Mouse (Mus musculus) layer of hippocampus, adult 2 months (tissue): ENCODE data around the gene Prkce. TPM values are rescaled to one million over a fixed set of nuclear protein-coding genes. Genes with fewer than 3 reads are reported as not detected.

Experiments used
- DNase-seq, 2 experiments: peaks; one replicate each; pipeline ENCODE4 v3.0.0; 2022; ENCODE audit warnings: low spot score in 2 of 2
- H3K27ac ChIP-seq: fragments of 200-600 bp; 2 replicates; pipeline ENCODE4 v1.8.1; 2022
- H3K4me3 ChIP-seq: fragments of 200-600 bp; 2 replicates; pipeline ENCODE4 v1.8.1; 2022; ENCODE audit warnings: mild to moderate bottlenecking
- CTCF ChIP-seq: fragments of 200-600 bp; conservative IDR thresholded peaks from 2 replicates; pipeline ENCODE4 v1.8.1; 2022; ENCODE audit warnings: antibody characterized with exemption, mild to moderate bottlenecking, moderate library complexity
- total RNA-seq, 2 experiments: library from RNA; stranded (reverse); gene quantifications; 2 replicates each; pipeline ENCODE4 v1.2.3; 2021

Gene Prkce
- total RNA-seq, 2 experiments from 2014 or later = 422 to 451 TPM

DNA sequence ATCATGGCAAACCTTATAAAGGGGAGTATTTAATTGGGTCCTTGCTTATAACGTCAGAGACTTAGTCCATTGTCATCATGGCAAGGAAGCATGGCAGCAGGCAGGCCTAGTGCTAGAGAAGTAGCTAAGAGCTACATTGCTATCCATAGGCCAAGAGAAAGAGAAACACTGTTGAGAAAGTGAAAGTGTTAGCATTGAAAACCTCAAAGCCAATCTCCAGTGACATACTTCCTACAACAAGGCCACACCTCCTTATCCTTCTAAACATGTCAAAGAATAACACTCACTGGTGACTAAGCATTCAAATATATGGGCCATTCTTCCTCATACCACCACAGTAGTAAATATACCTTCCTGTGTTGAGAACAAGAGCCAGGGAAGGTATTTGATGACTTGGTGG is 20.2 kb downstream of the Prkce start:
- H3K27ac ChIP-seq = no peak overlapping the region
- DNase-seq = no peak
- no peak overlapping the region for H3K4me3 ChIP-seq
- no peak for TF ChIP-seq CTCF

DNA sequence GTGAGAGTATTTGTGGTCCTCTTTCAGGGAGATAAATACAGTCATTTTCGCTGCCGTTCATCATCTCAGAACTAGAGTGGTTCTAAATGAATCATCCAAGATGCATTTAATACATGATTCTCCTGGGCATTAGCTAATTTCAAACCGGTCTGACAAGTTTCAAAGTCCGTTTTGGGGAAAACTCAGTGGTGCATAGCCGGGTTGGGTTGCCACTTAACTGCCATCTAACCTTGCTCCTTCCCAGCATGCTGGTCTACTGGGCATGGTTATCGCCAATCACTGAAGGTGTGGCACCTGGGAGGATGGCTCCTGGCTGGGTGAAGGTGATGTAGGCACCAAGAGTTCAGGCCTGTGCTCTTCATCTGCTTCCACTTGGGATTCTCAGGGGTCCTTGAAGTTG is 26.4 kb downstream of the Prkce start:
- no peak for TF ChIP-seq CTCF
- DNase-seq = no peak
- Histone ChIP-seq H3K4me3 (no peak overlapping the region), H3K27ac (no peak overlapping the region)

DNA sequence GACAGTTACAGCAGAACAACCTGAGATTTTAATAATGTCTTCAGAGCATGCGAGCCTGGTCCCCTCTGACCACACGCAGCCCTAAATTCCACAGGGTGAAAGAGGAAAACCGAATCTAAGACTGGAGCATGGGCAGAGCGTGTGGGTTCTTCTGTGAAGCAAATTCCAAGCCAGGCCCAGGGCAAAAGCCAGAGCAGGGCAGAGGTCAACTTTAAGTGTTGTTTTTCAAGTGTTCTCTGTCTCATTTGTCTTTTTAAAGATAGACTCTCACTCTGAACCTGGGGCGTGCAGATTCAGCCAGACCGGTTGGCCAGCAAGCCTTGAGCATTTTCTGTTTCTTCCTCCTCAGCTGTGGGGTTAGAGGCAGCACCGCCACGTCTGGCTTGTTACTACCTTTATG is 27.3 kb downstream of the Prkce start:
- Histone ChIP-seq H3K4me3 (no peak overlapping the region), H3K27ac (no peak overlapping the region)
- no peak for DNase-seq
- TF ChIP-seq CTCF = no peak

DNA sequence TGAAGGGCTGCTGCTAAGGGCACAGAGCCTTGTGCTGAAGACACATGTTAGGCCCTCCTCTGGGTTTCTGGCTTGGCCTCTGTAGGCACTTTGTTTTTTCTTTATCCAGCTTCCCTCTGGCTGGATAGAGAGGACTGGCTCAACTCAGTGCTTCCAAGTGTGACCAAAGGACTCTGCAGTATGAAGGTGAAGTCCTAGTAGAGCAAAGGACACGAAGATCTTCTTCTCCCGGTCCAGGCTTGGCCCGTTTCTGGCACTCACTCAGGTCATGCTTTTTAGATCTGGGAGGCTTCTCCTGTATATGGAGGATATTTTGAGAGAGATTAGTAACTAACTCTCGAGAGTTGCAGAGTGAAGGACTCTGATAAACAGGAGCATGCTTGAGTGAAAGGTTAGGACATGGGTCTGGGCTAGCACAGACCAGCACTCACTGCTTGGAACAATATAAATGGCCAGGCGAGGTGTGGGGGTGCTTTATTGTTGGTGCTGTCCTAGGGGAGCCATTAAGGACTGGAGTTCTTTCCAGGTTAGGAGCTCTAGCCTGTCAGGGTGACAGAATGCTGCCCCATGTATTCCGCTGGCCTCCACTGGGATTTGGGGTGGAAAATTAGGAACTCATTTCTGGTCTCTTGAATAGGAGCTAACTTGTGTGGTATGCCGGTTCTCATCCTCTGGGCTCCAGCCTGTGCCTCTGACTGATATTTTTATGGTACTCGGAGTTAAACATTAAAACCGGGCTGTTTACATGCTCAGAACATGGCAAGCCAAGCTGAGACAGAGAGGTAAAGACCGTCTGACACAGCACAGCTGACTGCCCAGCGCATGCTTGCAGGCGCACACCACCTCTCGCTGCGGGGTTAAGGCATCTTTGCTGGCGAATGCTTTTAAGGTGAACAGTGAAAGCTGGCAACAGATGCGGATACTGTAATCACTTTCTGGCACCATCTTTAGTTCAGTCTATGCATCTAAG is 31.2 kb downstream of the Prkce start:
- TF ChIP-seq CTCF = no peak
- Histone ChIP-seq H3K27ac (no peak overlapping the region), H3K4me3 (no peak overlapping the region)
- no peak for DNase-seq

DNA sequence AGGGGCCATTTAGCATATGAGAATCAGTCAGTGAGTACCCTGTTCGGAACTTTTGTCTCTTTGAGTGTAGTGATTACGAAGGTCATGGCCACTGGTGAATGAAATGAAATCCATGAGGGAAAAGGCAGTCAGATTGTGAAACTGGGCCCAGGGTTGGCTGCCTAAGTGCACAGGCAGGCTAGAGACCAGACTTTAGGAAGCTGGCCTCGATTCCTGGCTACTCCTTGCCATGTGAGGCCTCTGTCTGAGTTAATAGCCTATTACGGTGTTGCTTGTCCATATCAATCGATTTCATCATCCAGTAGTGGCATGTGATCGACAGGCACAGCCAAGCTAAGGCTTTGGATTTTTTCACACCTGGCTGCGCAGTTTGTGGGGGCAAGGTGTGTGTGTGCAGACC is 34.4 kb downstream of the Prkce start:
- H3K4me3 ChIP-seq = no peak overlapping the region
- DNase-seq = no peak

DNA sequence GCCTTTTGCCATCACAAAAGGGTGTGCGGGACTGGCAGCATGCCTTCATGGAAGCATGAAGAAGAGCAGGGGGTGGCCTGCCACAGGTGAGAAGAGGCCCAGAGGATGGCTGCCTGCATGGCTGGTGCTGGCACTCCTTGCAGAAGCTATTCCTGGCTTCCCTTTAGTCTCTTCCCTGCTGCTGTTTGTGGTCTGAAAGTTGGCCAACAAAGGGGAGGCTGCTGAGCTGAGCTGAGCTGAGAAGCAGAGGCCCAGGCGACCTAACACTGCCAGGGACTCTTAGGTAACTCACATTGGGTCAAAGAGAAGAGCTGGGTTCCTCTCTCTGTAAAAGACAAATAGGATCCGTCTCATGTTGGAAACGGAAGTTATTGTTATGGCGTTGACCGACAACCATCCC is 35.4 kb downstream of the Prkce start:
- no peak for DNase-seq
- Histone ChIP-seq H3K27ac (no peak overlapping the region), H3K4me3 (no peak overlapping the region)
- no peak for TF ChIP-seq CTCF

More for the DNA sequence above, 34.4 kb downstream of the Prkce start:
- no peak overlapping the region for H3K27ac ChIP-seq
- TF ChIP-seq CTCF = no peak

DNA sequence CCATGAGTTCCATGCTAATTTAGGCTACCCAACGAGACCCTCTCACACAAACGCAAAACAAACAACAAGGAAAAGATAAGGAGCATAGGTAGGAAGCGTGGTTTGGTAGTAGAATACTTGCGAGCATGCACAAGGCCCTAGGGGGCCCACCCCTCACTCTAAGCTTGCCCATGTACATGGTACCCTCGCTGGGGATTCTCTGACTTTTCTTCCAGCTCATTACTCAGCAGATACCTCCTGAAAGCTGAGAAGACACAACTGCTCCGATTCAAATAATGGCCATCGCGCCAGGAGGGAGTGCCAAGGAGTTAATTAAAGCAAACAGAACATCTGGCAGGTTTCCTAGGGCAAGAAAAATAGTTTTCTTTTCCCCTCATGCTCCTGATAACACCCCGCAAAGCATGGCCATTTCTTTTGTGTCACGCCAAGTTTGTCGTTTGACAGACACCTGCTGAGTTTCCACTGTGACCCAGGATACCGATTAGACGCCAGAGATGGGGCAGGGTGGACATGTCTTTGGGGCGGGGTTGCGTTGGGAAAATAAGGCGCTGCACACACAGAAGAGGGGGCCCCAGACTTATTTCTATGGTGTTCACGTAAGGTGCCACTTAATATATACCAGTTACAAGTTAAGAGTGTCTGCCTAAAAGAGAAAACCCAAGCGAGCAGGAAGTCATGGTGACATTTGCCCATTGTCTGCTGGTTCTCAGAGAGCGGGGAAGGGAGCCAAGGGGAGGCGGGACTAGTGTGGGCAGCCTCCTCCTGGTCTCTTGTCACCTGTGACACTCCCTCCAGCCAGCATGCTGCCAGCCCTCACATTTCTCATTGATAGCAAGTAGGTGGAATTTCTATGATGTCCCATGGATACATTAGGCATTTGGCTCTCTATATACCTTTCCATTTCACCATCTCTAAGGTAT is 36.2 kb downstream of the Prkce start:
- H3K4me3 ChIP-seq = no peak overlapping the region
- DNase-seq = no peak
- no peak for TF ChIP-seq CTCF
- peak overlapping the region; percentile 7; the same call in 1 of the 2 replicates for H3K27ac ChIP-seq

DNA sequence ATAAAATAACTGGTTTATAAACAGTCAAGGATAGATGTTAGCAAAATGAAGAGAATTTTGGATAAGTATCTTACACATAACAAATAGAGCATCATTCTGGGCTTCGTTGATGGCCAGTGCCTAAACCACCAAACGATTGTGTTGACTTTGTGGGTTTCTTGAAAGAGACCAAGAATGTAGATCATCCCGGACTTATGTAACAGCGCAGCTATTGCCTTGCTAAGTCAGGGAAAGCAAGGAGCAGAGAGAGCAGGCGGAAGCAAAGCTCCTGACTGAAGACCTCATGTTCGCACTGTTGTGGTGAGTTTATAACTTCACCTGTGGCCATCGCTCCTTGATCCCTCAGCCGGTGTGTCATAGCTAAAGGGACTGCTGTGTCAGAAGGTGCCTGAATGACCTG is 38.7 kb downstream of the Prkce start:
- no peak overlapping the region for H3K4me3 ChIP-seq
- H3K27ac ChIP-seq = peak overlapping the region; percentile 36; the same call in 1 of the 2 replicates
- TF ChIP-seq CTCF = no peak
- DNase-seq = no peak

DNA sequence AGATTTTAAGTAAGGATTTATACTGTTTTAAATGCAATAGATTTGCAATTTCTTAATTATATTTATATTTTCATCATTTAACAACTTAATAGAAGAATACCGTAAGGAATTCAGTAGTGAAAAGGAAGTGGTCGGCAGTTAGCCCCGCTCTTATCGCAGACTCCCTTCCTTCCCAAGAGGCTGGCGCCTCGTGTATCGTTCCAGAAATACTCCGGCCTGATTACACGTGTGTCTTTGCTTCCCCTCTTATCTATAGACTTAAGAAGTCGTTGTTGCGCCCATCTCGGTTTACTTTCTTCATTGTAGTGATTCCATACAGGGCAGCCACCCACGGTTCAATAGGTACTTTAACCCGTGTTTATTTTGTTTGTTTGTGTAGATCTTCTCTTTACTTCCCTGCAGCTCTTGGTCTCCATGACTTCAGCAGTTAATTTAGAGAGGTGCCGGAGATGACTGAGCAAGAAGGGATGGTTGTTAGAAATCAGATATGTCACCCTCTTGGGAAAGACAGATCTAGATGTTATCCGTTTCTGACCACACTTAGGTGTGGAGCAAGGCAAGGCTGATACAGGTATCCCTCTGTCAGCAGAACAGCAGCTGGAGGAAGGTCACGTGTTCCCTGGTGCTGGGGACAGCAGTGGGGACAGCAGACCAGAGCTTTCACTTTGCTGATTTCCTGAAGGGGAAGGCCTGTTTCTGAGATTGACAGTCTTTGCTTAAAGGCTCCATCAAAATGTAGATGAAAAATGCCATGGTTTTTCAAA is 40.7 kb downstream of the Prkce start:
- TF ChIP-seq CTCF = no peak
- Histone ChIP-seq H3K27ac (no peak overlapping the region), H3K4me3 (no peak overlapping the region)
- no peak for DNase-seq

DNA sequence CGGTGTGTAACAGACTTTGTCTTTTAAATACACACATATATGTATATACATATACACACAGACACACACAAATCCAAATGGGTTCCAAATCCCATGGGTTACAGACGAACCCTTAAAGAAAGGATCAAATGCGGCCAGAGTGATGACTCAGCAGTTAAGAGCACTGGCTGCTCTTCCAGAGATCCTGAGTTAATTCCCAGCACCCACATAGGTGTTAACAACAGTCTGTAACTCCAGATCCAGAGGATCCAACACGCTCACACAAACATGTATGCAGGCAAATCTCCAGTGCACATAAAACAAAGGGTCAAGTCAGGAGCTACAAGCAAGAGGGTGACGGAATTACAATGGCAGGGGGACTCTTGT is 41.2 kb downstream of the Prkce start:
- no peak for TF ChIP-seq CTCF
- Histone ChIP-seq H3K4me3 (no peak overlapping the region), H3K27ac (no peak overlapping the region)
- no peak for DNase-seq

DNA sequence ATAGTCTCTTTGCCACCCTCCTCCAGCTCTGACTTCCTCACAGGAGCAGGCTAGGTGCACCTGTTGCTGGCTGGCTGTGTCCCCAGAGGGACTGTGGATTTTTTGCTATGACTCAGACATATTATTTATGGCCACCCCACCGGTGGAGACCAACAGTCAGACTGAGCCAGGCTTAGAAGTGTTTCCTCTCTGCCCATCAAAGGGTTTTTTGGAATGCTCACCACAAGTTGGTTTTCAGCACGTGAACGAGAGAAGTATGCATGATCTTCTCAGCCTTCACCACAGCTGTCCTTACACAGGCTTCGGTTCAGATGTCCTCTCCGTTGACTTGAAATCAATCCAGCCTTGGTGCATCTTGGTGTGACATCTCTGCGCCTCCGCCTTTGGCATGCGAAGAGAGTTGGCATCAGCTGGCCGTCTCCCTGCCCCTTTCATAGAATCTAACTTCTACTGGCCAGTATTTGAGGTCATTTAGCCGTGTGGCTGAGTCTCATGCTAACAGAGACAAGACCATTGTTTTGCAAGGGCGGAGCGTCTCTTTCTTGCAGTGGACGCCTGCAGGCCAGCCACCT is 42.2 kb downstream of the Prkce start:
- no peak for TF ChIP-seq CTCF
- DNase-seq = no peak
- no peak overlapping the region for H3K4me3 ChIP-seq
- no peak overlapping the region for H3K27ac ChIP-seq

DNA sequence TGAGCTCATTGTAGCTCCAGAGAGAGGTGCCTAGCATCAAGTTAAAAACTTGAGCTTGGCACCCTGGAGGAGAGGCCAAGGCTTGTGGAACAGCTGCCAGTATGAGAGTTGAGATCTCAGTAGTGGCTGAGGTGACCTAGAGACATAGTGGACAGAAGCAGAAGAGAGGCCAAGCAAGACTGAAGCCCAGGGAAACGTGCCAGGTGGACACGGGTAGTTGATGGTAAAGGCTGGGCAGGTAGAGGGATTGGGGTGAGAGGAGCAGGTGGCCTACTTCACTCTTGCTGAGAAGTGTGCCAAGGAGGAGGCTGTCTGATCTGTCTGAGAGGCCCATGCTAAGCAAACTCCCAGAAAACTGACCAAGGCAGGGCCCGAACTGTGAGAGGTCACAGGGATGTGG is 44.6 kb downstream of the Prkce start:
- no peak for TF ChIP-seq CTCF
- H3K27ac ChIP-seq = no peak overlapping the region; the same call in 1 of the 2 replicates
- H3K4me3 ChIP-seq = no peak overlapping the region
- DNase-seq = no peak
